Mouse (Mus musculus) embryonic fibroblast, embryonic 13.5 days (primary cell): ENCODE data around the gene Gm20837. TPM values are rescaled to one million over a fixed set of nuclear protein-coding genes. Genes with fewer than 3 reads are reported as not detected.
"Not testable (repeated sequence)": the region's sequence is repeated elsewhere in the genome, so short reads cannot be mapped to it uniquely, and the experiment has no call there.

ENCODE experiments used
- H3K27ac ChIP-seq: 2 replicates; pipeline ENCODE4 v1.5.1; 2012; ENCODE audit warnings: low read length, control low read depth, inconsistent platforms; ENCODE audit not compliant: insufficient read depth
- H3K4me1 ChIP-seq: 2 replicates; pipeline ENCODE4 v1.6.1; 2011; ENCODE audit warnings: low read length; ENCODE audit not compliant: control insufficient read depth, insufficient read depth
- H3K4me3 ChIP-seq: 2 replicates; pipeline ENCODE4 v1.5.1; 2011; ENCODE audit warnings: mild to moderate bottlenecking, control low read depth, low read length; ENCODE audit not compliant: insufficient read depth
- polyA plus RNA-seq: library from polyadenylated mRNA; stranded (reverse); fragments of >200 nt; gene quantifications from 2 replicates; pipeline ENCODE4 v1.2.4, GENCODE M21; 2011; ENCODE audit warnings: low read depth; ENCODE audit not compliant: missing spikeins, insufficient read length

The Gm20837 gene
- polyA plus RNA-seq, result not detected in 2 replicates

DNA sequence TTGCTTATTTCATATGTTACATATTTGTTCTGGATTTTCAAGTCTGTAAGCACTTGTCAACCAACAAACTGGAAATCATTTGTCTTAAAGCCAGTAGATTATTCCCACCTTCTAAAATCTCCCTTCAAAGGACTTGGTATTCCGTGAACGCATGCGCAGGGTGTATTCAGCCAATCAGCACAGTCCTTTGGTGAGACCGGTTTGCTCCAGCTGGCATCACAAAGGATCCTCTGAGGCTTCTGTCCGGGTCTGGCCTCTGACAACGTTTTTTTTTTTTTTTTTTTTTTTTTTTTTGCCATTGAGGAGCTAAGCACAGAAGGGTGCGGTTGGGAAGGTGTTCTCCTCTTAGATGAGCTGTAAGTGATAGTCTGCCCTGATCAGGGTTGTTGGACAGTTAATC, at the start of gene Gm20837:
Gene Gm20837, plus strand, starts transcription at position 301 of the 400 bp plus-strand sequence.
- not testable (repeated sequence) for H3K4me3 ChIP-seq, H3K4me1 ChIP-seq, H3K27ac ChIP-seq
